Mouse (Mus musculus) 3T3-L1 (cell line): Measurements from ENCODE around the gene Rptor.

Experiments
- DNase-seq: peaks from one replicate; pipeline ENCODE4 v3.0.0-alpha.2; 2015; ENCODE audit warnings: low read depth, low spot score

The Rptor gene

DNA sequence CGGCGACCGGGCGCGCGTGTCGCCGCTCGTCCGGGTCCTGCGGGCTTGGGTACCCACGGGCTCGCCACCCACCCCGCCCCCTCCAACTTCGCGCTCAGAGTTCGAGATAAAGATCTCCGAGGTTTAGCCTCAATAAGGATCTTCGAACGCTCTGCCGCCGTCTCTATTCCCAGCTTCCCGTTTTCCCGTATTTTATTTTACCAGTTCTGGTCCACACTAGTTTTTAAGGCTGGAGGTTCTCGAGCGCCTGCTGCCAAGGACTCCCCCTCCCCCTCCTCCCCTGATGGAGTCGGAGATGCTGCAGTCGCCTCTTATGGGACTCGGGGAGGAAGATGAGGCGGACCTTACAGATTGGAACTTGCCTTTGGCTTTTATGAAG, 811 bp downstream of the Rptor start:
- DNase-seq = peak; percentile 43

DNA sequence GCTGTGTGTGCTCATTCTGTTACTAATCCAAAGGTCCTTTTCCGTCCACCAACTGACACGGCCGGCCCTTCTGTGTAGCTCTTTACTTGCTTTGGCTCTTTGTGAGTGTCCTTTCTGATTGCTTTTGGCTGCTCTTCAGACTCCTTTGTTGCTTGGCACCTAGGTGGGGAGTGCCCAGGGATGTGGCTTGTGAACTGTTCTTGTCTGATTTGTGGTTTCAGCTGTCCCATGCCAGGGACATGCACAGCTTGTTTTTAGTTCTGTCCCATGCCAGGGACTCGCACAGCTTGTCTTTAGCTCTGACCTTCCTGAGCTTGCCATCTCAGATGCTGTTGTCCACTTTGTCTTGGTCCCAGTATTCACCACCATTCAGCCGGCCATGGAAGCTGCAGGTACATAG, 4.8 kb downstream of the Rptor start:
- DNase-seq = no peak

- DNase-seq = no peak
Observed at GRCm38 (mm10) chr11:119611496-119611895, 8.8 kb downstream of the Rptor start.

DNA sequence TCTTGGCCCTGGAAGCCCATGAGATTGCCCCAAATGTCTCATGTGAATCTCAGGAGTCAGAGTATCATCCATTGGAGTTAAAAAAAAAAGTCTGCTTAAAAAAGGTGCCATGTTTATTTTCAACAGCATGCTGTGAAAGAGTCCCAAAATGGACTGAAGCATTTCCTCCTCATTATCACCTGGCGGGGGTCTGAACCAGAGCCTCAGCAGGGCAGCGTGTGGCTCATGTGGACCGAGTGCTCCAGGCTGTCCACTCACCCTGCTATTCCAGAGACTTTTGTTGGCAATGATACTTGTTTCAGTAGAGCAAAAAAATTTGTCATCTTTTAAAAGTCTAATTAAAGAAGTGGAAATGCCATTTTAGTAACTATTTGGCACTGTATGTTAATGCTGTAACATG, 9.5 kb downstream of the Rptor start:
- no peak for DNase-seq

DNA sequence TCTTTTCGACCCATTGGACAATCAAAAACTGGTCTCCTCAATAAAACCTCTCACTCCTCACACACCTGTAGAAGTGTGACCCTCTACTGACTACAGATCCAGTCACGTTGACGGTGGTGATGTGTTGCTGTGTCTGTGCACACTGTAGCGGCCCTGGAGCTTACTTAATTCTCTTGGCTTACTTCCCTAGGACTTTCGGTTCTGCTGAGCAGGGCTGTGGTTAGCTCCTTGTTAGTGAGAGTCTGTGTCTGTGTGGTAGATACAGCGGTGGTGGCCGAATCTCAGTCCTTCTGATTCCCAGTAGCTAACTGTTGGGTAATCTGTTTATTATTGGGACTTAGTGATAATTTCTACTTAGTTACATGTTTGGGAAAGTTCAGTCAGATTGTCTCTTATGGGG, 12.4 kb downstream of the Rptor start:
- no peak for DNase-seq

- DNase-seq = peak; percentile 88
Observed at GRCm38 (mm10) chr11:119618763-119619162, 16.1 kb downstream of the Rptor start.

DNA sequence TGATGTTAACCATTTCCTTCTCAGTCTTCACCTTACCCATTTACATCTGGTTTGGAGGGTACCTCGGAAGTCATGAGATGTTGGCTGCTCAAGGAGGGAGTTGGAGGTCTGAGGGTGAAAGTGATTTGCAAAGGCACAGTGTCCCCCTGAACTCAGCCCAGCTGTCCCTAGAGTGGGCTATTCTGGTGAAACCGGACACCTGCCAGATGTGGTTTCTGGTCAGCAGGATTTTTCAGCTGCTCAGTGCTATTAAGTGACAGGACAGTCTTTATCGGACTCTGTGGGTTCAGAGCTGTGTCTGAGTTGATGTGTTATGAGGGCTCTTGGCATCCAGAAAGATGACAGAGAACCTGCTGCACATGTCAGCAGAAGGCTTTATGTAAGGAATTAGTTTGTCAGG, 18.6 kb downstream of the Rptor start:
- DNase-seq = no peak

DNA sequence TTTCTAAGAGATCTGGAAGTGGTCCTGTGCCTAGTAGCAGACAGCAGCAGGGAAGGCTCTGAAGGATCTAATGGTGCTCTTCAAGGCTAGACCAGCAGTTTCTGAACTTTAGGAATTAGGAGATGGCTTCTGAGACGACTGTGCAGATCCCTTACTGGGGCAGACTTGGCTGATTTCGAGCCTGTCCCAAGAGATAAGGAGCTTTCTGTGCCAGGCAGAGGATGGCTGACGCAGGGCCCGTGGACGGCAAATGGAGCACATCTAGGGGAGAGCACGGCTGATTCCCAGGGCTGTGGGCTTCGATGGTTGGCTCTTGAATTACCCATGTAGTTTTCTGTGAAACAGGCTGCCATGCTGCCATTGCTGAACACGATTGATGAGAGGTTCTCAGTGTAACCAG, 21.1 kb downstream of the Rptor start:
- no peak for DNase-seq

GRCm38 (mm10) chr11:119624401-119624800, 21.7 kb downstream of the Rptor start:
- DNase-seq = no peak

DNA sequence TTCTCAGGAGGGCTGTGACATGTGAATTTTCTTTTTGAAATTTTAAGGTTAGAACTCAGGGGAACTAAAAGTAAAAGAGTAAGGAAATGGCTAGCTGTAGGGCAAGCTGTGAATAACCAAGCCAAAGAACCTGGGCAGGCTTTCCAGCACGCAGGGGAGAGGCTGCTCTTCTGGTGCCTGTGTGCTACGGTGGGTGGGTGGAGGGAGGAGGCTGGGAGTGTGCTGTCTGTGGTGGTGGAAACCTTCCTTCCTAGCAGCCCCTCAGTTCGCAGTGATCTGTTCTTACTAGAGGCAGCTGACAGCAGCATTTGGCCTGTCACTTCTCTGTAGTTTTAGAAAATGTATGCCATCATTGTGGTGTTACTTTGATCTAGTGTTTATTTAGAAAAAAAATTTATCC, 22.2 kb downstream of the Rptor start:
- no peak for DNase-seq

DNA sequence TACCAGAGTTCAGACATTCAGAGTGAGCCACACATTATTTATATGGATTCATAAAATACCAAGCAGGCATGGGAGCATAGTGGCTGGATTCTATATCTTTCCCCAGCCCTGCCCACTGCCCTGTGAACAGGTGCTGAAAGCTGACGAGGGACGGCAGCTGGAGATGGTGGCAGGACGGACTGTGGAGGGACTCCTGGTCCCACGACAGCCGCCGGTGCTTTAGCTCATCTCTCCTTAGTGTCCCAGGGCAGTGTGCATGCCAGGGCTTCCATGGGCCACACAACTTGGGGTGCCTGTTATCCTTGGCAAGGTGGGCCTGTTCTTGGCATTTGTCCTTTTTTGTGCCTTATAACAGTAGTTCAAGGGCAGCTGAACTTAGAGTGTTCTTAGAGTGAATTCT, 22.8 kb downstream of the Rptor start:
- no peak for DNase-seq

GRCm38 (mm10) chr11:119625943-119626342, 23.2 kb downstream of the Rptor start:
- no peak for DNase-seq

- DNase-seq = no peak
Observed at GRCm38 (mm10) chr11:119627243-119627642, 24.5 kb downstream of the Rptor start.

DNA sequence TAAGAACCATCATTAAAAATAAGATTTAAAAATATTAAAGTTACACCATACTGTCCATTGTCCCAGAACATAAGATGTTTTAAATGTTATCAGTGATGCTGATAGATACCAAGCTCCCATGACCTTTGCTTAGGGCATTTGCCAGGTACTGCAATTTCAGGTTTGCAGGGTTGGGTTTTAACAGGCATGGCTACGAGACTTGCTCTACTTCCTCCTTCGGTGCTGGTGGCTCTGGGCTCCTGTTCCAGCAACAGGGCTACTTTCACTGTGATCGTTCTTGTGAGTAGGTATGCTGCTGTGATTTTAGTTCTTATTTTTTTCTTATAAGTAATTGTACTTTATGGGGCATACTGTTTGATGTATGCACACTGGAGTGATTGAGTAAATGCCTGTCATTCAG, 26.4 kb downstream of the Rptor start:
- no peak for DNase-seq

DNA sequence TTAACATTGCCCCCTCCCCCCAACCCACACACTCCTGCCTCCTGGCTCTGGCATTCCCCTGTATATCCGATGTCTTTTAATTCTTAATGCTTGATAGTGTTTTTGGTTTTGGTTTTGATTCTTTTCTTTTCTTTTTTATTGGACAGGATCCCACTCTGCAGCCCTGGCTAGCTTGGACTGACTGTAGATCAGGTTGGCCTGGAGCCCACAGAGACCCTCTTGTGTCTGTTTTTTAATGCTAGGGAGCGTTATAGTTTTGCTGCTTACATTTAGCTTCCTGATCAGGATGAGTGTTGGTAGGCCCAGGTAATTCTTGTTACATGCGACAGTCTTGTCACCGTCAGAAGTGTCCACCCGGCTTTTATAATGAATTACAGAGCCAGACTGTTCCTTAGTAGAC, 27.6 kb downstream of the Rptor start:
- DNase-seq = no peak

- DNase-seq = no peak
Observed at GRCm38 (mm10) chr11:119631222-119631870, 28.6 kb downstream of the Rptor start.

DNA sequence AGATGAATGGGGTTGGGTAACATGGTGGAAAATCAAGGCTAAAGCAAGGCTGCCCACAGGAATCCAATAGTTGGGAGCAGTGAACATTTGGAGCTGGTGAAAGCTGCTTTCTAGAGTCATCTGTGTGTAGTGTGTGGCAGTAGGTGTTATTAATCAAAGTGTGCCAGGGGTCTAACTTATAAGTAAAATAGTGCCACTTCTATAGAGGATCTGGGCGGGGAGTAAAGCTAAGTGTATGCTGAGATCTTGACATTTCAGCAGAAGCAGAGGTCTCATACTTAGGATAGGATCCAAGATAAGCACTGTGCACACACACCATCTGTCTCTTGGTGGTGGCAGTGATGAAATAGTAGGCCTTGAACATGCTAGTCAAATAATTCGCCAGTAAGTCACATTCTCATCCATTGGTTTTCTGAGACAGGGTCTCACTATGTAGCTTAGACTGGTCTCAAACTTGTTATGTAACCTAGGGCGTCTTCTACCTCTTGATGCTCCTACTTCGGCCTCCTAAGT, 33.7 kb downstream of the Rptor start:
- DNase-seq = peak; percentile 38

GRCm38 (mm10) chr11:119637519-119637918, 34.8 kb downstream of the Rptor start:
- no peak for DNase-seq

DNA sequence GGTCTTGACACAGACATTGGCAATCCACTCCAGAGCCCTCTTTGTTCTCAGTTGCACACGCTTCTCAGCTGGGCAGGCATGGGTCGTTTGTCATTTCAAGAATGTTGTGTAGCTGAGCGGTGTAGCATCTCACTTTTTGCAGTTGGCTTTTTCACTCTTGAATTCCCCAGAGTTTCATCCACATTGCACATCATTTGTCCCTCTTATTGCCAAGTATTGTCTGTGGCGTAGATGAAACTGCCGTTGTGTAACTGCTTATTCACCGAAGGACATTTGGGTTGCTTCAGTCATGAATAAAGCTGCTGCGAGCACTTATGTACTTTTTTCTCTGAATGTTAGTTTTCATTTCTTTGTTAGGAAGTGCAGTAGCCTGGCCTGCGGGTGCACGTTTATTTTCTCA, 37.8 kb downstream of the Rptor start:
- no peak for DNase-seq

DNA sequence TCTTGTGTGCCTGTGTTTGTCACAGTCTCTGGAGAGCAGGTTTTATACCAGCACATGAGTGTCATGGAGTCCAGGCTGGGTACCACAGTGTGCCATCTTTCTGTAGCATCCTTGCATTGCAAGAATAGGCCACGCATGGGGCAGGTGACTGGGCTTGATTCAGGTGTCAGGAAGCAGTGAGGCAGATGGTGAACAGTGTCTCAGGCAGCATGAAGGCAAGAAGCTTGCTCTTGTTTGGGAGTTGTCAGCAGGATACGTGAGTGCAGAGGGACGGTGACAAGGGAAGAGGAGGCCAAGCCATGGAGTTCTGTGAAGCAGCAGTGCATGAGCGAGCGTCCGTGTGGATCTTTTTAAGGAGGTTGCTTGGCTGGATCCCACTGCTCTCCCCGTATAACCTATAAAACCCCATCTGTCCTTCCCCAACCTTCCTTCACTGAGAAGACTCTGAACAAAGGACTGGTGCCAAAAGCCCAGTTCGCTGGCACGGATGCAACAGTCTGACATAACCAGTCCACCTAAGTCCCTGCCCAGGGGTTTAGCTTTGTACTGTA, 39.2 kb downstream of the Rptor start:
- DNase-seq = no peak

DNA sequence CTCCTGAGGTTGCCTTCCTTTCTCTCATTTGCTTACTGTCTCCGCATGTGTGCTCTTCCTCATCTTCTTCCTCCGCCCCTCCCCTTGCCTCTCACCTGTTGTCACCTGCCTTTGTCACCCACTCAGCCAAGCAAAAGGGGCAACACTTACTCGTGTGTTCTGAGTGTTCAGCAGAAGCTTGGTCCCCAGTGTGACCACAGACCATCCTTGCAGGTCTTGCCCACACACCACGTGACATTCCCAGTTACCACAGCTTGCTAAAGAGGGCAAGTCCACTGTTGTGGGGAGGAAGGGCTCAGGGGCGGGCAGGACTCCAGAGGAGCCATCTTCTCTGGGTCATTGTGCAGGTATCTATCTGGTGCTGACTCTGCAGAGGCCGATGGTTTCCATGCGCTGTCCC, 40.6 kb downstream of the Rptor start:
- no peak for DNase-seq

- DNase-seq = no peak
Observed at GRCm38 (mm10) chr11:119644140-119644539, 41.4 kb downstream of the Rptor start.

GRCm38 (mm10) chr11:119644612-119645379, 42.1 kb downstream of the Rptor start:
- no peak for DNase-seq
